Mouse (Mus musculus) intestine, embryonic 15.5 days (tissue): ENCODE measurements around the gene Apom. TPM values are rescaled to one million over a fixed set of nuclear protein-coding genes. Genes with fewer than 3 reads are reported as not detected.

Experiments used
- ATAC-seq: fragments of 200-750 bp; cut with Nextera tagmentation; 2 replicates; pipeline ENCODE4 v1.8.0; 2017; ENCODE audit warnings: moderate TSS enrichment, moderate library complexity
- H3K27ac ChIP-seq: fragments of 300-500 bp; sonication (generic); 2 replicates; pipeline ENCODE4 v1.5.1; 2015; ENCODE audit warnings: mild to moderate bottlenecking, inconsistent platforms
- H3K27me3 ChIP-seq: fragments of 300-500 bp; sonication (generic); replicated peaks from 2 replicates; pipeline ENCODE4 v1.6.1; 2015; ENCODE audit warnings: inconsistent platforms
- H3K36me3 ChIP-seq: fragments of 300-500 bp; sonication (generic); 2 replicates; pipeline ENCODE4 v1.6.1; 2015; ENCODE audit warnings: inconsistent platforms
- H3K4me1 ChIP-seq: fragments of 300-500 bp; sonication (generic); replicated peaks from 2 replicates; pipeline ENCODE4 v1.6.1; 2015; ENCODE audit warnings: inconsistent platforms
- H3K4me2 ChIP-seq: fragments of 300-500 bp; sonication (generic); replicated peaks from 2 replicates; pipeline ENCODE4 v1.6.1; 2015; ENCODE audit warnings: mild to moderate bottlenecking, inconsistent platforms
- H3K4me3 ChIP-seq: fragments of 300-500 bp; sonication (generic); replicated peaks from 2 replicates; pipeline ENCODE4 v1.5.1; 2015; ENCODE audit warnings: inconsistent platforms
- H3K9ac ChIP-seq: fragments of 300-500 bp; sonication (generic); 2 replicates; pipeline ENCODE4 v1.6.1; 2015; ENCODE audit warnings: inconsistent platforms
- H3K9me3 ChIP-seq: fragments of 300-500 bp; sonication (generic); 2 replicates; pipeline ENCODE4 v1.6.1; 2016; ENCODE audit warnings: inconsistent platforms
- WGBS: fragments of 180-500 bp; shearing (Covaris S2); methylation state at CpG from one replicate; pipeline ENCODE4 v1.1.7; 2015; 5-methylcytosine and 5-hydroxymethylcytosine counted together
- polyA plus RNA-seq: library from polyadenylated mRNA; unstranded; fragments of >200 nt; fragmentation: Nextera tagmentation; extraction: Ambion mirVana; gene quantifications from 2 replicates; pipeline ENCODE4 v1.2.1, GENCODE M21; 2015

Apom gene
- polyA plus RNA-seq: 10.4 and 13.7 TPM in 2 replicates

- no peak for ATAC-seq
- 69% methylated on average over 15 of the region's 15 CpGs for WGBS
- Histone ChIP-seq H3K27ac (no peak within 1 kb of the TSS), H3K27me3 (no peaks in the 10 kb centered on the region), H3K4me1 (peaks cover 18% of the 10 kb centered on the region), H3K9me3 (no peaks in the 10 kb centered on the region), H3K4me3 (no peak within 1 kb of the TSS), H3K9ac (no peak within 1 kb of the TSS), H3K4me2 (no peak within 1 kb of the TSS), H3K36me3 (0 out of 2 replicates have a peak, but pooled peaks cover 3% of the 10 kb centered on the region)
Measured at GRCm38 (mm10) chr17:35131500-35132173, at the start of gene Apom. Gene Apom, minus strand, starts transcription at chr17:35132050.

GRCm38 (mm10) chr17:35180093-35180492 lies 48.2 kb upstream of the Apom start:
- H3K4me2 ChIP-seq: no peak overlapping the region
- no peaks in the 10 kb centered on the region for H3K9me3 ChIP-seq
- ATAC-seq: no peak
- no peak overlapping the region for H3K4me3 ChIP-seq
- H3K27me3 ChIP-seq: no peaks in the 10 kb centered on the region
- 85% methylated on average over 5 of the region's 5 CpGs for WGBS
- H3K27ac ChIP-seq: no peak overlapping the region
- no peaks in the 10 kb centered on the region for H3K4me1 ChIP-seq
- H3K36me3 ChIP-seq: no peaks in the 10 kb centered on the region
- H3K9ac ChIP-seq: no peak overlapping the region

GRCm38 (mm10) chr17:35178528-35178927 lies 46.7 kb upstream of the Apom start:
- H3K9ac ChIP-seq: no peak overlapping the region
- H3K9me3 ChIP-seq: no peaks in the 10 kb centered on the region
- no peaks in the 10 kb centered on the region for H3K36me3 ChIP-seq
- no peak overlapping the region for H3K4me3 ChIP-seq
- no peak overlapping the region for H3K4me2 ChIP-seq
- 15% methylated on average over 5 of the region's 5 CpGs for WGBS
- 0 out of 2 replicates have a peak, but pooled peaks cover 2% of the 10 kb centered on the region for H3K4me1 ChIP-seq
- no peak overlapping the region for H3K27ac ChIP-seq
- H3K27me3 ChIP-seq: no peaks in the 10 kb centered on the region
- ATAC-seq: peak; percentile 83

- Histone ChIP-seq H3K9me3 (no peaks in the 10 kb centered on the region), H3K27me3 (no peaks in the 10 kb centered on the region), H3K4me3 (no peak within 1 kb of the TSS), H3K4me1 (0 out of 2 replicates have a peak, but pooled peaks cover 2% of the 10 kb centered on the region), H3K27ac (no peak within 1 kb of the TSS), H3K4me2 (no peak within 1 kb of the TSS), H3K9ac (no peak within 1 kb of the TSS), H3K36me3 (no peaks in the 10 kb centered on the region)
- ATAC-seq: no peak
- WGBS: 55% methylated on average over 2 of the region's 2 CpGs
Measured at GRCm38 (mm10) chr17:35175968-35176367, 44.1 kb upstream of the Apom start, which contains the start of gene Aif1. Gene Aif1, minus strand, starts transcription at chr17:35176068.

GRCm38 (mm10) chr17:35175382-35175781 lies 43.5 kb upstream of the Apom start:
- Histone ChIP-seq H3K27ac (no peak overlapping the region), H3K9me3 (no peaks in the 10 kb centered on the region), H3K4me1 (0 out of 2 replicates have a peak, but pooled peaks cover 2% of the 10 kb centered on the region), H3K27me3 (no peaks in the 10 kb centered on the region), H3K4me2 (no peak overlapping the region), H3K9ac (no peak overlapping the region), H3K4me3 (no peak overlapping the region), H3K36me3 (no peaks in the 10 kb centered on the region)
- ATAC-seq: no peak
- 76% methylated on average over 6 of the region's 6 CpGs for WGBS

GRCm38 (mm10) chr17:35174201-35174977 lies 42.5 kb upstream of the Apom start:
- Histone ChIP-seq H3K4me1 (0 out of 2 replicates have a peak, but pooled peaks cover 2% of the 10 kb centered on the region), H3K9me3 (no peaks in the 10 kb centered on the region), H3K27ac (no peak overlapping the region), H3K27me3 (no peaks in the 10 kb centered on the region), H3K4me3 (no peak overlapping the region), H3K36me3 (no peaks in the 10 kb centered on the region), H3K4me2 (no peak overlapping the region), H3K9ac (no peak overlapping the region)
- WGBS: 56% methylated on average over 8 of the region's 8 CpGs
- no peak for ATAC-seq

- WGBS: 77% methylated on average over 3 of the region's 3 CpGs
- no peaks in the 10 kb centered on the region for H3K36me3 ChIP-seq
- no peaks in the 10 kb centered on the region for H3K9me3 ChIP-seq
- no peak overlapping the region for H3K4me3 ChIP-seq
- H3K9ac ChIP-seq: no peak overlapping the region
- H3K4me2 ChIP-seq: no peak overlapping the region
- H3K4me1 ChIP-seq: 0 out of 2 replicates have a peak, but pooled peaks cover 2% of the 10 kb centered on the region
- H3K27me3 ChIP-seq: no peaks in the 10 kb centered on the region
- no peak for ATAC-seq
- H3K27ac ChIP-seq: no peak overlapping the region
Measured at GRCm38 (mm10) chr17:35173329-35173728, 41.5 kb upstream of the Apom start.

- H3K27ac ChIP-seq: no peak overlapping the region
- H3K4me1 ChIP-seq: 0 out of 2 replicates have a peak, but pooled peaks cover 2% of the 10 kb centered on the region
- no peak for ATAC-seq
- no peaks in the 10 kb centered on the region for H3K27me3 ChIP-seq
- no peak overlapping the region for H3K9ac ChIP-seq
- H3K4me3 ChIP-seq: no peak overlapping the region
- 67% methylated on average over 11 of the region's 11 CpGs for WGBS
- no peaks in the 10 kb centered on the region for H3K36me3 ChIP-seq
- H3K4me2 ChIP-seq: no peak overlapping the region
- no peaks in the 10 kb centered on the region for H3K9me3 ChIP-seq
Measured at GRCm38 (mm10) chr17:35172445-35173234, 40.8 kb upstream of the Apom start.

- ATAC-seq: no peak
Measured at GRCm38 (mm10) chr17:35168541-35169207, 36.8 kb upstream of the Apom start.

GRCm38 (mm10) chr17:35167794-35168193 lies 35.9 kb upstream of the Apom start:
- Histone ChIP-seq H3K4me3 (no peak overlapping the region), H3K9ac (no peak overlapping the region), H3K27me3 (no peaks in the 10 kb centered on the region), H3K9me3 (no peaks in the 10 kb centered on the region), H3K4me1 (peaks cover 9% of the 10 kb centered on the region), H3K36me3 (no peaks in the 10 kb centered on the region), H3K4me2 (no peak overlapping the region), H3K27ac (no peak overlapping the region)
- 89% methylated on average over 7 of the region's 7 CpGs for WGBS
- no peak for ATAC-seq

More at GRCm38 (mm10) chr17:35168541-35169207, 36.8 kb upstream of the Apom start:
- 25% methylated on average over 4 of the region's 4 CpGs for WGBS
- Histone ChIP-seq H3K4me3 (no peak overlapping the region), H3K36me3 (no peaks in the 10 kb centered on the region), H3K4me2 (no peak overlapping the region), H3K4me1 (peaks cover 7% of the 10 kb centered on the region), H3K9me3 (no peaks in the 10 kb centered on the region), H3K9ac (no peak overlapping the region), H3K27ac (no peak overlapping the region), H3K27me3 (no peaks in the 10 kb centered on the region)

- no peak for ATAC-seq
- Histone ChIP-seq H3K4me3 (no peak overlapping the region; the same call in 1 of the 2 replicates), H3K9ac (no peak overlapping the region)
Measured at GRCm38 (mm10) chr17:35166352-35167035, 34.6 kb upstream of the Apom start.

More at GRCm38 (mm10) chr17:35166352-35167035, 34.6 kb upstream of the Apom start:
- Histone ChIP-seq H3K27me3 (no peaks in the 10 kb centered on the region), H3K9me3 (no peaks in the 10 kb centered on the region), H3K4me2 (peak overlapping the region; percentile 50), H3K27ac (no peak overlapping the region), H3K4me1 (peaks cover 18% of the 10 kb centered on the region), H3K36me3 (peaks cover 7% of the 10 kb centered on the region)
- WGBS: 64% methylated on average over 8 of the region's 8 CpGs
